Mouse (Mus musculus) intestine, postnatal 0 days (tissue): ENCODE measurements around the gene Hist1h2be. TPM values are rescaled to one million over a fixed set of nuclear protein-coding genes. Genes with fewer than 3 reads are reported as not detected.
A peak's percentile ranks its signal among the peaks of the same experiment; 100 is the strongest.

ENCODE experiments used
- ATAC-seq: fragments of 200-750 bp; cut with Nextera tagmentation; 2 replicates; pipeline ENCODE4 v1.8.0; 2017; ENCODE audit warnings: mild to moderate bottlenecking, moderate TSS enrichment, moderate library complexity
- H3K27ac ChIP-seq: fragments of 300-500 bp; sonication (generic); 2 replicates; pipeline ENCODE4 v1.5.1; 2014; ENCODE audit warnings: mild to moderate bottlenecking, low read depth, low read length, moderate library complexity
- H3K27me3 ChIP-seq: fragments of 300-500 bp; sonication (generic); replicated peaks from 2 replicates; pipeline ENCODE4 v1.6.1; 2014; ENCODE audit warnings: low read length, mixed read lengths; ENCODE audit not compliant: control insufficient read depth, insufficient read depth
- H3K36me3 ChIP-seq: fragments of 300-500 bp; sonication (generic); 2 replicates; pipeline ENCODE4 v1.6.1; 2014; ENCODE audit warnings: mild to moderate bottlenecking, moderate library complexity; ENCODE audit not compliant: control insufficient read depth, insufficient read depth
- H3K4me1 ChIP-seq: fragments of 300-500 bp; sonication (generic); replicated peaks from 2 replicates; pipeline ENCODE4 v1.6.1; 2014; ENCODE audit warnings: antibody characterized with exemption, low read length, mixed read lengths; ENCODE audit not compliant: control insufficient read depth, insufficient read depth
- H3K4me2 ChIP-seq: fragments of 300-500 bp; sonication (generic); replicated peaks from 2 replicates; pipeline ENCODE4 v1.6.1; 2014; ENCODE audit warnings: low read depth, mild to moderate bottlenecking, moderate library complexity
- H3K4me3 ChIP-seq: fragments of 300-500 bp; sonication (generic); 2 replicates; pipeline ENCODE4 v1.5.1; 2014; ENCODE audit warnings: low read depth, low read length
- H3K9ac ChIP-seq: fragments of 300-500 bp; sonication (generic); 2 replicates; pipeline ENCODE4 v1.6.1; 2014; ENCODE audit warnings: mild to moderate bottlenecking, low read depth, low read length
- H3K9me3 ChIP-seq: fragments of 300-500 bp; sonication (generic); 2 replicates; pipeline ENCODE4 v1.6.1; 2016; ENCODE audit warnings: mixed run types; ENCODE audit not compliant: control insufficient read depth
- CTCF ChIP-seq: sonication (generic); IDR thresholded peaks from 2 replicates; pipeline ENCODE4 v1.5.1; 2016; ENCODE audit warnings: low read depth, mild to moderate bottlenecking, control low read depth, antibody characterized with exemption, moderate library complexity
- WGBS: fragments of 180-500 bp; shearing (Covaris S2); extraction: QIAGEN DNeasy Blood & Tissue Kit; methylation state at CpG from one replicate; pipeline ENCODE4 v1.1.7; 2014; 5-methylcytosine and 5-hydroxymethylcytosine counted together
- polyA plus RNA-seq: library from polyadenylated mRNA; unstranded; fragments of >200 nt; fragmentation: Nextera tagmentation; extraction: Ambion mirVana; gene quantifications from 2 replicates; pipeline ENCODE4 v1.2.1, GENCODE M21; 2015

Gene Hist1h2be
- polyA plus RNA-seq, 1 experiment from 2014 or later, result 0.46 TPM

DNA sequence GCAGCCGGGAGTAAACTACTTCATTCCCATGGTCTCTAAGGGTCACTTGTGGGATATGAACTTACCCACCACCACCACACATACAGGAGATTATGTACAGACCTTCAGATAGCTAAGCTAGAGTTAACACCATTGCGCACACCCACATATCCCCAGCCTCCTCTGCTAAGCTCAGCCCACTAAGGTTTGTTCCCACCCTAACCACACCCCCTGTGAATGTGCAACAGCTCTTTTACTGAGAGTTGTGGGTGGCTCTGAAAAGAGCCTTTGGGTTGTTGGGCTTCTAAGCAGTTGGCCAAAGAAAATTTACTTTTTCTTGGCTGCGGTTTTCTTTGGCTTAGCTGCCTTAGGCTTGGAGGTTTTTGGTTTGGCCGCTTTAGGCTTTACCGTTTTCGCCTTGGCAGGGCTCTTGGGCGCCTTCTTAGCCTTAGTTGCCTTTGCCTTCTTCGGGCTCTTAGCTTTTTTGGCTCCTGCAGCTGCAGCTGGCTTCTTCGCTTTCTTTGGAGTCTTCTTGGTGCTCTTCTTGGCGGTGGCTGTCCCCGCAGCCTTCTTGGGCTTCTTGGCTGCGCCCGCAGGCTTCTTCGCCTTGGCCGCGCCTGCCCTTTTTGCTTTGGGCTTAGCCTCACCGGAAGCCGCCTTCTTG, 729 bp upstream of the Hist1h2be start:
- H3K9me3 ChIP-seq, result no peaks in the 10 kb centered on the region
- H3K4me3 ChIP-seq, result peak overlapping the region; percentile 69
- H3K27me3 ChIP-seq, result no peaks in the 10 kb centered on the region
- H3K4me2 ChIP-seq, result peak overlapping the region; percentile 95
- H3K9ac ChIP-seq, result peak overlapping the region; percentile 93
- peak; percentile 83 for ATAC-seq
- TF ChIP-seq CTCF, result no peak
- 0 out of 2 replicates have a peak, but pooled peaks cover 3% of the 10 kb centered on the region for H3K4me1 ChIP-seq
- peak overlapping the region; percentile 96 for H3K27ac ChIP-seq
- 0% methylated on average over 18 of the region's 18 CpGs for WGBS
- H3K36me3 ChIP-seq, result no peaks in the 10 kb centered on the region

DNA sequence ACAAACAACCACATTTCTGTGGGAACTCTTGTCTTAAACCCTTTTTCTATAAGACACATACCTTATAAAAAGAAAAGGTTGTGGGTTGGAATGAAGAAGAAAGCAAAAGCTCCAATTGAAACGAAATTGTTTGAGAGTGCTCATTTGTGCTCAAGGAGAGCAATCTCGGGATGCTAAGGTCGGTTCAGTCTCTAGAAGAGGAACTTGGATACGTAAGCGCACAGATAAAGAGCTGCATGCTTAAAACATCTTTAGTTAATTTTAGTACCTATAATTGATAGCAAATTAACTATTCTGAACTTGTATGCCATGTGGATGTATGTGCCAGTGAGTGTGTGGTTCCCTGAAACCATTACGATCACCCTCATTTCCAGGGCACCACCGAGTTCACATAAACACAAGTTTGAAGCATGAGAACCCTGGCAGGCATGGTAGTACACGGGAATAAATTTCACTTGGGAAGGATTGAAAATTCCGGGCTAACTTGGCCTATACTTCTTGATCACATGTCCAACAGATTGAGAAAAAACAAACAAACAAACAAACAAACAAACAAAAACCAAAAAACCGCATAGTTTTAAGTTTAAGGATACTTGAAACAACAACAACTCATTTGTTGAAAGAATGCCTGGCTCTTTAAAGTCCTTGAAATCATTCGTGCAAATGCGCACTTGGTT, 730 bp downstream of the Hist1h2be start:
- WGBS, result 48% methylated on average over 12 of the region's 12 CpGs
- Histone ChIP-seq H3K27me3 (no peaks in the 10 kb centered on the region), H3K4me1 (0 out of 2 replicates have a peak, but pooled peaks cover 3% of the 10 kb centered on the region), H3K27ac (peak overlapping the region; percentile 96), H3K4me3 (peak overlapping the region; percentile 69), H3K9ac (peak overlapping the region; percentile 55; the same call in 1 of the 2 replicates), H3K9me3 (no peaks in the 10 kb centered on the region), H3K36me3 (no peaks in the 10 kb centered on the region), H3K4me2 (peak overlapping the region; percentile 95)
- ATAC-seq, result no peak
- no peak for TF ChIP-seq CTCF

- Histone ChIP-seq H3K36me3 (no peaks in the 10 kb centered on the region), H3K4me3 (no peak overlapping the region), H3K9ac (no peak overlapping the region), H3K4me1 (no peaks in the 10 kb centered on the region), H3K9me3 (no peaks in the 10 kb centered on the region), H3K27ac (no peak overlapping the region), H3K27me3 (no peaks in the 10 kb centered on the region), H3K4me2 (no peak overlapping the region)
- 92% methylated on average over 3 of the region's 3 CpGs for WGBS
- ATAC-seq, result no peak
- no peak for TF ChIP-seq CTCF
Measured at GRCm38 (mm10) chr13:23611638-23612037, 9.3 kb downstream of the Hist1h2be start.

- ATAC-seq, result no peak
Measured at GRCm38 (mm10) chr13:23610393-23610792, 10.5 kb downstream of the Hist1h2be start.

GRCm38 (mm10) chr13:23609844-23610243, 11.1 kb downstream of the Hist1h2be start:
- Histone ChIP-seq H3K4me3 (no peak overlapping the region), H3K27me3 (no peaks in the 10 kb centered on the region), H3K4me2 (no peak overlapping the region), H3K4me1 (no peaks in the 10 kb centered on the region), H3K36me3 (no peaks in the 10 kb centered on the region), H3K27ac (no peak overlapping the region), H3K9ac (no peak overlapping the region), H3K9me3 (no peaks in the 10 kb centered on the region)
- no peak for ATAC-seq
- TF ChIP-seq CTCF, result no peak

More at GRCm38 (mm10) chr13:23610393-23610792, 10.5 kb downstream of the Hist1h2be start:
- Histone ChIP-seq H3K4me1 (no peaks in the 10 kb centered on the region), H3K36me3 (no peaks in the 10 kb centered on the region), H3K9me3 (no peaks in the 10 kb centered on the region), H3K4me2 (no peak overlapping the region), H3K9ac (no peak overlapping the region), H3K4me3 (no peak overlapping the region), H3K27me3 (no peaks in the 10 kb centered on the region), H3K27ac (no peak overlapping the region)
- 73% methylated on average over 2 of the region's 2 CpGs for WGBS
- TF ChIP-seq CTCF, result no peak

- Histone ChIP-seq H3K27ac (no peak overlapping the region), H3K9me3 (no peaks in the 10 kb centered on the region), H3K4me3 (no peak overlapping the region), H3K36me3 (no peaks in the 10 kb centered on the region), H3K4me1 (no peaks in the 10 kb centered on the region), H3K4me2 (no peak overlapping the region), H3K9ac (no peak overlapping the region), H3K27me3 (no peaks in the 10 kb centered on the region)
- 84% methylated on average over 4 of the region's 4 CpGs for WGBS
- no peak for TF ChIP-seq CTCF
- ATAC-seq, result no peak
Measured at GRCm38 (mm10) chr13:23609209-23609608, 11.7 kb downstream of the Hist1h2be start.
